Mouse (Mus musculus) heart, embryonic 14.5 days (tissue): ENCODE data around the gene Trpm6. TPM values are rescaled to one million over a fixed set of nuclear protein-coding genes. Genes with fewer than 3 reads are reported as not detected.

Experiments used
- ATAC-seq: fragments of 200-750 bp; cut with Nextera tagmentation; 2 replicates; pipeline ENCODE4 v1.8.0; 2017; ENCODE audit warnings: low read depth, moderate TSS enrichment; ENCODE audit not compliant: insufficient number of reproducible peaks, insufficient read depth, low FRiP score
- H3K27ac ChIP-seq, 2 experiments: fragments of 200-500 bp in 1 of 2; fragments of 300-500 bp in 1 of 2; sonication (generic) in 1 of 2; replicated peaks in 1 of 2; 2 replicates each; pipeline ENCODE4 v1.5.1; 2012 to 2014; ENCODE audit warnings: low read depth in 2 of 2, low read length in 2 of 2, control low read depth in 1 of 2, mild to moderate bottlenecking in 1 of 2, mixed read lengths in 1 of 2; ENCODE audit not compliant: control insufficient read depth in 1 of 2, insufficient read depth in 1 of 2
- H3K27me3 ChIP-seq: fragments of 300-500 bp; sonication (generic); 2 replicates; pipeline ENCODE4 v1.6.1; 2014; ENCODE audit warnings: mild to moderate bottlenecking, low read length, control low read depth; ENCODE audit not compliant: control insufficient read depth, insufficient read depth
- H3K36me3 ChIP-seq: fragments of 300-500 bp; sonication (generic); 2 replicates; pipeline ENCODE4 v1.6.1; 2014; ENCODE audit warnings: mild to moderate bottlenecking, control low read depth, low read length, mixed read lengths; ENCODE audit not compliant: control insufficient read depth, insufficient read depth
- H3K4me1 ChIP-seq, 2 experiments: fragments of 200-500 bp in 1 of 2; fragments of 300-500 bp in 1 of 2; sonication (generic) in 1 of 2; 2 replicates each; pipeline ENCODE4 v1.6.1; 2012 to 2014; ENCODE audit warnings: low read length in 2 of 2, control low read depth in 1 of 2, mixed read lengths in 1 of 2; ENCODE audit not compliant: control insufficient read depth in 2 of 2, insufficient read depth in 2 of 2
- H3K4me2 ChIP-seq: fragments of 300-500 bp; sonication (generic); 2 replicates; pipeline ENCODE4 v1.6.1; 2014; ENCODE audit warnings: mild to moderate bottlenecking, low read length
- H3K4me3 ChIP-seq, 2 experiments: fragments of 200-500 bp in 1 of 2; fragments of 300-500 bp in 1 of 2; sonication (generic) in 1 of 2; 2 replicates each; pipeline ENCODE4 v1.5.1; 2012 to 2014; ENCODE audit warnings: low read length in 2 of 2, mild to moderate bottlenecking in 2 of 2, control low read depth in 1 of 2, low read depth in 1 of 2, moderate library complexity in 1 of 2; ENCODE audit not compliant: control insufficient read depth in 1 of 2, insufficient read depth in 1 of 2
- H3K9ac ChIP-seq: fragments of 300-500 bp; sonication (generic); 2 replicates; pipeline ENCODE4 v1.6.1; 2014; ENCODE audit warnings: mild to moderate bottlenecking, low read length
- H3K9me3 ChIP-seq: fragments of 300-500 bp; sonication (generic); 2 replicates; pipeline ENCODE4 v1.6.1; 2016; ENCODE audit warnings: low read length, control low read depth; ENCODE audit not compliant: control insufficient read depth
- WGBS: fragments of 180-500 bp; shearing (Covaris S2); extraction: QIAGEN DNeasy Blood & Tissue Kit; methylation state at CpG from one replicate; pipeline ENCODE4 v1.1.7; 2014; 5-methylcytosine and 5-hydroxymethylcytosine counted together
- polyA plus RNA-seq: library from polyadenylated mRNA; unstranded; fragments of >200 nt; fragmentation: Nextera tagmentation; extraction: Ambion mirVana; gene quantifications from 2 replicates; pipeline ENCODE4 v1.2.1, GENCODE M21; 2014

The Trpm6 gene
- polyA plus RNA-seq, 1 experiment from 2014 or later, result 0.31 TPM

- Histone ChIP-seq H3K27me3 (no peaks in the 10 kb centered on the region), H3K9me3 (no peaks in the 10 kb centered on the region), H3K9ac (no peak overlapping the region), H3K4me2 (no peak overlapping the region), H3K4me1 (no peaks in the 10 kb centered on the region), H3K36me3 (no peaks in the 10 kb centered on the region), H3K27ac (no peak overlapping the region), H3K4me3 (no peak overlapping the region)
- ATAC-seq, result no peak
These were observed 162.1 kb downstream of the Trpm6 start for GRCm38 (mm10) chr19:18911755-18912340.

DNA sequence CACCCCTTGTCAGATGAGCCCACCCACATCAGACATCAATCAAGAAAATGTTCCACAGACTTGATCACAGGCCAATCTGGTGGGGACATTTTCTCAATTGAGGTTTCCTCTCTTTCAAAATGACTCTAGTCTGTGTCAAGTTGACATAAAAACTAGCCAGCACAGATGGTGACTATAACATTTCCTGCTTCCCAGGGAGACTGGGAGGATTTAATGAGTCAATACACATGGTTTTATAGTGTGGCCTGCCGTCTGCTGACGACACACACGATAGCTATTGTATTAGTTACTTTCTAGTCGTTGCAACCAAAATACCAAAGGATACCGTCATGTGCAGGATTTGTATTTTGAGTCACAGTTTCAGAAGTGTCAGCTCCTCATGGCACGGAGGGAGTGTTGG is 191.6 kb downstream of the Trpm6 start:
- WGBS, result 86% methylated on average over 6 of the region's 6 CpGs
- Histone ChIP-seq H3K36me3 (no peaks in the 10 kb centered on the region), H3K9me3 (no peaks in the 10 kb centered on the region), H3K27me3 (no peaks in the 10 kb centered on the region), H3K9ac (no peak overlapping the region), H3K27ac (no peak overlapping the region), H3K4me1 (no peaks in the 10 kb centered on the region), H3K4me2 (no peak overlapping the region), H3K4me3 (no peak overlapping the region)
- ATAC-seq, result no peak

Other genes with a start within 250 kb of the Trpm6 start
- gene Ostf1, start 118.2 kb upstream of the Trpm6 start, polyA plus RNA-seq, result 85.3 and 85.8 TPM in 2 replicates
- 7.6 and 10.7 TPM in 2 replicates for gene Nmrk1, start 118.0 kb upstream of the Trpm6 start, polyA plus RNA-seq
- 30.9 and 31.8 TPM in 2 replicates for gene Carnmt1, start 79.2 kb upstream of the Trpm6 start, polyA plus RNA-seq
- gene D030056L22Rik, start 36.8 kb upstream of the Trpm6 start, polyA plus RNA-seq, result 32.4 and 36.5 TPM in 2 replicates